Mouse (Mus musculus): Measurements from ENCODE around the gene Cttnbp2.

The Cttnbp2 gene

DNA sequence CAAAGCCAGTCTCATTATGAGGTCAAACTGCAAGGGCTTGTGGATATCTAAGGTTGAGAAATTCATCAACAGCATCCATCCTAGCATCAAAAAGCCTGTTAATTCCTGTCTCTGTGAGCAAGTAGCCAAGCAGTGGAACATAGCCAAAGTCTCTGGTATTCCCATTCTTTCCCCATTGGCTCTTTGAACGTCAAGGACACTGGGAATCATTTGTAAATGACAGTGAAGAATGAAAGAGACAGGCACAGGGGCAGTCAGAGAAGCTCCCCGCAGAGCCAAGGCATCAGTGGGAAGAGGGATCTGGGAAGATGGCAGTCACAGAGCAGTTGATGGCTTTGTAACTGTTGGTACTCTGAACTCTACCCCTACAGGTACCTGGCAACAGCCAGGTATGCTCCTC, 46.9 kb downstream of the Cttnbp2 start:
- CTCF ChIA-PET, result no interaction called here

DNA sequence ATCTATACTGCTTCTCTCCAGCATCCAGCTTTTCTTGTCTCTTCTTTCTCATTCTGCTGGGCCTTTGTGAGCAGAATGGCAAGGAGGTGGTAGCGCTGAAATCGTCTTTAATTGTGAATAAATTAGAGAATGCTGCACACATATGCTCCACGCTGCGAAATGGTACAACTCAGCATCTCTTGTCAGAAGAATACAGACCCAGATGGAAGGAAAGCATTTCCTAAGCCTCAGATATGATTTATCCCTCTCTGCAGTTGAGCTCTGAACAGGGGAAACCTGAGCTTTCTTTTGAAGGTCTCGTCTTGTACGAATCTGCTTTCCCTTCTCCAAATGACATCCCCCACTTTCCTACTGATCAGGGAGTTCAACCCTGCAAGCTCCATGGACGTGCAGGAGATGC, 48.4 kb downstream of the Cttnbp2 start:
- CTCF ChIA-PET, result no interaction called here

DNA sequence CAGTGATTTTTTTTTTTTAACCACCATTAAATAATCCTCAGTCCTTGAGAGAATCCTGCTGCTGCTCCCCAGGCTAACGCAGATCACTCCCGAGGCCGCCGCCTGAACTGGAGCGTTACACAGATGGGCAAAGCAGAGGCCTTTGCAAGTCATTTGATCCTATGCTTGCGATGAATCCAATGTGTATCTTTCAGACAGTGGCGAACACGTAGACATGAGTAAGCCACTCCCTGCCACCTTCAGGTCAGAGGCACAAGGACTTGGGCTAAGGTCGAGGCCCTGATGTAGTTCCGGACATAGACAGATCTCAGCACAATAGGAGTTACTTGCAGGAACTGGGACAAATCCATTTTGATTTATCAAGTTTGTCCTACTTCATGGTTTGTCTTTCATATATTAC, 49.0 kb downstream of the Cttnbp2 start:
- CTCF ChIA-PET, result no interaction called here

DNA sequence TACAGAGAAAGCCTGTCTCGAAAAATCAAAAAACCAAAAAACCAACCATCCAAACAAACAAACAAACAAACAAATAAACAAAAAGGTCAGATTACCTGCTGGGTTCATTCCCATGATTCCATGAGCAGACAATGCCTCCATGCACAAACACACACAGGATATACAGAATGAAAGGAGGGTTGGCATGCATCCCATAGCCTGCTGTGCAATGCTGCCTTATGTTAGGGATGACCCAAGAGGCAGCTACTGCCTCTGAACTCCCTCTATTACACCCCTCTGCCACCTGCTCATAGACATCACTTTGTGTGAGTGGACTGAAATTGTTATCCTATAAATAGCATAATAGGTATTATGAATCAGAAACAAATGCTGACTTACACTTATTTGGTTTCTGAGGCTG, 55.0 kb downstream of the Cttnbp2 start:
- CTCF ChIA-PET, result interaction anchor here (0.7 kb wide), 1 partner anchor 26 kb away, joined by 7 read pairs; no protein-coding TSS in a partner anchor

DNA sequence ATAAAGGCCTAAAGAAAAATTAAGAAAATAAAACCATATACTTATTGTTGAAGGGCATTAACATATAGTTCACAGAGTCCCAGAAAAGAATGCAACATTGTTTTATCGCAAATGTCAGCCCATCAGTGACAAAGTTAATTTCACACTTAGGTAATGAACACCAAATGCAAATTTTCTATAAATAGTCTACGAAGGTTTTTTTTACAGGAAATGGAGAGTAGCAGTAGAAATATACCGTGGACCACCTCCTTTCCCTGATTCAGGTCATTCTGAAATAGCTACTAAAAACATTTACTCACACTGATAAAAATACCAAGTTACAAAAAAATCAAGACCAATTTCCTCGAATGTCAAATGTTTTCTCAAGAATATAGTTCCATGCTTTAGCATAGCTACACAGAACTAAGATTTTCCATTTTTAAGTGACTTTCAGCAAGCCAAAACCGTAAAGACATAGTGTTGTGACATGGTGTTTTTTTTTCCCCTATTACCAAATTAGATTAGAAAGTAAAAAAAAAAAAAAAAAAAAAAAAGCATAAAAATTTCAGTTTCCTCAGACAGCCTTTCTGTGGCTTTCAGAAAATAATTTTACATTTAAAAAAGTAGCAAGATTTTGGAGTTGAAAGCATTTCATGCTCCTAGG, 64.0 kb downstream of the Cttnbp2 start:
- CTCF ChIA-PET, result no interaction called here

DNA sequence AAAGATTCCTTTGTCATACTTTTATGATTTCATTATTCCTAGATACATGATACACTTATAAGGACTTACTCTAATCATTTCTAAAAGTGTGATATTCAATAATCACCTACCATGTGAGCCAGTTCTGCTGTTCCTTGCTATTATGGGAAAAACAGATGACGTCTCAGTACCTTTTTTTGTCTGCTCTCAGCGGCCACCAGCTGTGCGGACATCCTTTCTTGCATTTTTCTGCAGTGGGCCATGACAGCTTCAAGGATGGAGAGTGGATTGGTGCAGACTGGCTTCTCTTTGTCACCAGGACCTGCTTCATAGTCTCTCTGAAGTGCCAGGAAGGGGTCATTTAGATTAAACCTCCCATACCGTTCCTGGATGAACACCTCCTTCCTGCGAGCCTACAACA, 66.6 kb downstream of the Cttnbp2 start:
- CTCF ChIA-PET, result no interaction called here

DNA sequence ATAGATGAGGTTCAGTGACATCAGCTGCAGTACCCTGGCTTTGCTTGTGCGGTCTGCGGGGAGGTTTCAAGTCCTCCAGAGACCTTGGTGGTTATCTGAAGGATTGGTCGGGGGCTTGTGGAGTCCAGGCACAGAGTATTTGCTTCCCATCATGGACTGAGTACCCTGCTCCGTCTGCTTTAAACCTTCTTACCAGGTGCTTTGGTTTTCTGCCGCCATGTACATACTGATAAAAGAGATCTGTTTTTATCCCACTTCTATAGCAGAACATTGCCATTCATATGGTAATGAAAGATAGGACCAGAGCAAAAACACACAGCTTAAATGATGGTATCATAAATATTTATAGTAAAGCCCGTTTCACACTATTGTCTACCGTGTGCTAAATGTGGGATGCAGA, 67.7 kb downstream of the Cttnbp2 start:
- CTCF ChIA-PET, result no interaction called here

DNA sequence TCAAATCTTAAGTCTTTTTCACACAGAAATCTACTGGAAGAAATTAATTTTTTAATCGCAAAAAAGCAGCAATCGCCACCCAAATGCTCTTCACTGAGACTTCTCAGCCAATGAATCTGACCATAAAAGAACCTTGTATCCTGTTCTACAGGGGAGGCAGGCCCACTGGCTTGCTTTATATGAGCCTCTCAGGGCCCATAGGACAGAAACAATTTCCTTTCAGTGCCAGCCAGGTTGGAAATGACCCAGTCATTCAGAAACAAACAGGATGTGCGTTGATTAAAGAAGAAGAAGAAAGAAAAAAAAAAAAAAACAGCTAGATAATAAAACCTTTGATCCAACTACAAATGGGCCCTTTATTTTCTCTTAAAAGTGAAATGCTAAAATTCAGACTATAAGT, 68.3 kb downstream of the Cttnbp2 start:
- CTCF ChIA-PET, result no interaction called here

DNA sequence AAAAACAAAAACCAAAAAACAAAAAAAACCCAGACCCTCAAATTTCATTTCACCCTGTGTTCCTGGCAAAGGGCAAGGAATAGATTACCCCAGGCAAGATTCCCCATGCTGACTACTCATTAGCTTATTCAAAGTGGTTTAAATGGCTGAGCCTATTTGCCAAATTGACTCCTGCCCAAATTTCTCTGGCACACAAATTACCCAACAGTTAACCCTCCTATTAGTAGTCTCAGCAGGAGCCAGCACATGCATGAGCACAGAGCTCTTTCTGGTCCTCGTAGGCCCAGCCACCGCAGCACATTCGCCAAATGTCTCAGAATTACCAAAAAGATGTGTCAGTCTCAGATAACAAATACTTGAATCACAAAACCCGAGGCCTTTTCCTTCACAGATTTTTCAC, 68.9 kb downstream of the Cttnbp2 start:
- CTCF ChIA-PET, result no interaction called here

DNA sequence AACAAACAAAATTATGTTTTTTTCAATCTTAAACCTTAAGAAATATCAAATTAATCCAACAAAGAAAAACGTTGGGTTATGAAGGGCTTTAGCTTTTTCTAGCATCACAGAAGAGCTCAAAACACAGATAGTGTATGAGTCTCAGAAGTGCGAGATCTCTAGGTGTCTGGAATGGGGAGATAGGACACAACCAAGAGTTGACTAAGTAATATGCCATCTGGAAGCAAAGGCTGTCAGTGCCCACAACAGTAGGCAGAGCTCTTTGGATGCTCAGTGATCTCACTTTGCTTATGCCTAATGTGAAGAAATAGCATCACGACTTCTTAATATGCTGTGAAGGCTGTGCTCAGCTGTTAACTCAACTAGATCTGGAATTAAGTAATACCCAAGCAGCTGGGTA, 72.3 kb downstream of the Cttnbp2 start:
- CTCF ChIA-PET, result no interaction called here

DNA sequence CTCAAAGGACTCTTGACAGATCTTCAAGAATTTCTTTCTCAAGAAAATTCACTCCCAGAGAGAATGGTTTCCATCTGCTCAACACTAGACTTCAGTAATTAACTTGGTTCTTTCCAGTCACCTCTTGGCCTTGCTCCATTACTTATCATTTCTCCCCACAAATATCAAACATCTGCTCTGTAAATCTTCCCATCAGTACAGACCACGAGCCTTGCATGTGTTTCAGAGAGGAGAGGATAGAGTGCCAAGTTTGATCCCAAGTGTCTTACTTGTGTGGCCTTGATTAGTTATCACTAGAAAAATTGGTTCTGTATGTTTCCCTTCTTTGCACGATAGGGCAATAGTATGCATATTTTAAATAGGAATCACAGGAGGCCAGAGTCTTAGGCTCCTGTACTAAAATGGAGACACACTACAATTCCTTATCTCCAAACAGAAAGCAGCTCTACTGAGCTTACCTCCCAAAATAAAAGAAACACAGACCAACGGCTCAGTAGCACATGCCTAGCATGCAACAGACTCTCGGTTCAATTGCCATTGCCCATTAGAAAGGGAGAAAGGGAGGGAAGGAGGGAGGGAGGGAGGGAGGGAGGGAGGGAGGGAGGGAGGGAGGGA, 73.6 kb downstream of the Cttnbp2 start:
- CTCF ChIA-PET, result no interaction called here

DNA sequence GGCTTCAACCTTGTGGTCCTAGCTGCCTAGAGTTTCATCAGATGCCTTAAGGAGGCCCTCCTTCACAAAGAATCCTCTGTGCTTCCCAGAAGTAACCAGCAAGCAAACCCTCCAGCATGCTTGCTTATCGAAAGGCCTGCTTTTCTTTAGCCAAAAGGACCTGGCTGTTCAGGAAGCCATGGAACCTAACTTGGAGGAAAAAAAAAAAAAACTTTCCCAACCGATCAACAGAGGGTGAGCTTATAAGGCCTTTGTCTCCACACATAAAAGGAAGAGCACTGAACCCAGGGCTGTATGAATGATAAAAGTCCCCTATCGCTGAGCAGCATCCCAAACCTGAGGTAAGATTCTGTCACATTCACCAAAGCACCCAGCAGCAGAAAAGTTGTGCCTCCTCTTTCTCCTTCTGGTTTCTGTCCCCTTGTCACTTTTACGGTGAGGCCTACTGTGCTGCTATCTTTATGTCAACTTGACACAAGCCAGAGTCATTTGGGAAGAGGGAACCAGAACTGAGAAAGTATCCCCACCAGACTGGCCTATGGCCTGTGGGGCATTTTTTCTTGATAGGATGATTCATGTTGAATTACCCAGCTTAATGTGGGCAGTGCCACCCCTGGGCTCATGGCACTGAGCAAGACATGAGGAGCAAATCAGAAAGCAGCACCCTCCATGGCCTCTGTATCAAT, 78.4 kb downstream of the Cttnbp2 start:
- CTCF ChIA-PET, result no interaction called here

DNA sequence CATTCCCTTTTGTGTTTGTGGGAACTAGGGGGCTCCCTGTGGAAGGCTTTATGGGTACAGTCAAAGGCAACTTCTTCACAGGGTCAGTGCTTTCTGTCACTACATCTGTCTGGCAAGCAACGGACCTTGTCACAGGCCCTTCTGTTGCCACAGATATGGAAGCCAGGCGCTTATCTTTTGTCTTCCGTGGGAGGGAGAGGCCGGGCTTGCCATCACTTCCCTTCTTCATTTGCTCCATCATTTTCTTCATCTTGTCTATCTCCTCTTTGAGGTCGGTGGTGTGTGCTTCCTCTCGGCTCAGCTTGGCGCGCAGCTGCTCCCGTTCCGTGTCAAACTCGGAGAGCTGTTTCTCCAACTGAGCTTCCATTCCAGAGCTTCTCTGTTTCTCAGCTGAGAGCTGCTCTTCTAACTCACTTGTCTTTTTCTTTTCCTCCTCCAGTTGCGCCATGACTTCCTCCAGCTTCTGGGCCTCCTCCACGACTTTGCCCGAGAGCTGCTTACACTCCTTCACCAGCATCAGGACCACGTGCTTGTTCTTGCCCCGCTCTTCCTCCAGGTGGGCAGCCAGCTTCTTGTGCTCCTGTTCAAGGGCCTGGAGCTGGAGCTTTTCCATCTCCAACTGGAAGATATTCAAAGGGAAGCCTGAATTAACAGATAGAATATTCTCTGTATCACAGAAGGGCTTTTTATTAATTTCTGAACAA, 79.7 kb downstream of the Cttnbp2 start:
- CTCF ChIA-PET, result no interaction called here

DNA sequence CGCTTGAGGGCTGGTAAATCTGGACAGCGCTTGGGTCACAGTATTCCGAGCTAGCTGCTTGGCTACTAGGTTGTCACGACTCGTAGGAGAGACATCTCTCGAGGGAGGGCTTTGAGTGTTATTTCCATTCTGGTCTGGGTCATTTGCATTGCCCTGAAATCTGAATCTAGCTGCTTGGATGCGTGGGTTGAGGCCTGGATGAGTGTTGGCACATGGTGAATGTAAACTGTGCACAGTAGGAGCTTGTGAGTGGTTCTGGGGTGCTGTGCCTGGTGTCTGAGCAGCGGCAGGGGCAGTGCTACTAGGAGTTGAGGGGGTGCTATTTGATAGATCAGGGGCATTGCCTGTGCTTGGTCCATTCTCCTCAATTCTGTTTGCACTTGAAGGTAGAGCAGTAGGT, 80.3 kb downstream of the Cttnbp2 start:
- CTCF ChIA-PET, result no interaction called here

DNA sequence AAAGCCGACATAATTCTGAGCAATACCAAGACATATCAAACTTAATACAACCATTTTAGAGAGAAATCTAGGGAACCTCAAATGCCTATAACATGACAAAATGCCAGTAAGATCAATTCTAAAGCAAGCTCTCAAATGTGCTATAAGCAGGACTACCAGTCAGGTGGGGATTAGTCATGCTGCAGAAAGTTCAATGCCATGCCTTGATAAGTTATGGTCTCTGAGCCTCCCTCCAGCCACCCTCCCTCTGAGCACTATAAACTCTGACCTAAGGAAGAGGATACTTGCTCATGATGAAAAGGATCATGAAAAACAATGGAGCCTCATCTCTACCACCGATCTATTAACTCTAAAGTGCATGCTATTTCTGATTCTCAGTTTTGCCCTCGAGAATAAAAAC, 82.3 kb downstream of the Cttnbp2 start:
- CTCF ChIA-PET, result no interaction called here

DNA sequence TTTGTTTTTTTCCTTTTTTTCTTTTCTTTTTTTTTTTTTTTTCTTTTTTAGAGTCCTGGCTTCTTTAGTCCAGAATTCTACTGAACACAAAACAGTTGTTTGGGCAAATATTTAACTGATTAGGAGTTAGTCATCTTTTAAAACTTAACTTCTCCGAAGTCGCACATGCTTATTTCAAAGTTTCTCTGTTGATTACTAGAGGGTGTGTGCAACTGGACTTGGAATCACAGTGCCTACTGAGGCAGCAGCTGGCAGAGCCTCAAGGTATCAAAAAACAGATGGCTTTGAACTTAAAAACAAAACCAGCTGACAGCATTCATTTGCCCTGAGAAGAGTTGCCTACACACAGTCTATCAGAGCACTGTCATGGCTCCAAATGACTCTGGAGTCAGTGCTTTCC, 82.8 kb downstream of the Cttnbp2 start:
- CTCF ChIA-PET, result no interaction called here

DNA sequence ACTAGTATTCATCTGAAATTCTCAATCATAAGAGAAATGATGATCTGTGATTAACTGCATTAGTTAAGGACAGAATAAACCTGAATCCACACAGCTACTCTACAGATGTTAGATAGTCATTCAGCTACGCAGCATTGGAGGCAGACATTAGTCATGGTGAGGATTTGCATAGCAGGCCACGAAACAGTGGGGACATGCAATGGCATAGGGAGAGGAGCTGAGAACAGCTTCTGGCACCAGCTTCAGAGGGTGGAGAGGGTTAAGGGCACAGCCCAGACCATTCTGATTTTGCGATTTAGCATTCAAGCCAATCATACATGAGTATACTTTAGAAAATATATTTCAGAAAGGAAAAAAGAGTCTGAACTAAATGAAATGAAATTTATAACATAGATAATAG, 84.6 kb downstream of the Cttnbp2 start:
- CTCF ChIA-PET, result no interaction called here

DNA sequence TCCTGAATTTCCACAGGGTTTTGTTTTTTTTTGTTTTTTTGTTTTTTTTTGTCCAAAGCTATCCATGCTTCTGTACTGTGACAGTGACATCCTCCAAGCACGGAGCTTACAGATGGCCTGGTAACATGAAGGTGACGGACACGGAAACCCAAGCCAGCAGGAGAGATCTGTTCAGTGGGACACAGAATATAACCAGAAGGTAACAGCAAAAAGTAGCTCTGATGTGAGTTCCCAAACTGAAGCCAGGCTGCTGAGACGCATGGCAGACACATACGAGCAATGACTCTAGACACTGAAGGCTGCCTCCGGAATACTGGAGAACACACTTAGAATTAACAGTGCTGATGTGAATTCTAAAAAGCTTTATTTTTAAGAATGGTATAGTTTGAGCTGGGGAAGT, 89.8 kb downstream of the Cttnbp2 start:
- CTCF ChIA-PET, result no interaction called here

DNA sequence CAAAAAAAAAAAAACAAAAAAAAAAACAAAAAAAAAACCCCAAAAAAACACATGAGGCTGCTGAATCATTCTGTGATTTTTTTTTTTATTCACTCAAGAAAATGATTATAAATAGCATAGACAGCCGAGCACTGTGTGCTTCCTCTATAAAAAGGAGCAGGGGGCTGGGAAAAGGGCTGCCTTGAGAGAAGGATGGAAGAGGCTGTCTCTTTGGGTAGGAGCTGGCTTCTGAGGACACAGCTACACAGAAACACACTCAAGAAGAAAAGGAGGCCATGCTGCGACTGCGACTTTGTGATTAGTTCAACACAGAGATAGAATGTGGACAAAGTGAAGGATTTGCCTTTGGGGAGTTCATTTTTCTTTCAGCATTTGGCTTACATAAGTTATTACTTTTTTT, 90.3 kb downstream of the Cttnbp2 start:
- CTCF ChIA-PET, result no interaction called here

DNA sequence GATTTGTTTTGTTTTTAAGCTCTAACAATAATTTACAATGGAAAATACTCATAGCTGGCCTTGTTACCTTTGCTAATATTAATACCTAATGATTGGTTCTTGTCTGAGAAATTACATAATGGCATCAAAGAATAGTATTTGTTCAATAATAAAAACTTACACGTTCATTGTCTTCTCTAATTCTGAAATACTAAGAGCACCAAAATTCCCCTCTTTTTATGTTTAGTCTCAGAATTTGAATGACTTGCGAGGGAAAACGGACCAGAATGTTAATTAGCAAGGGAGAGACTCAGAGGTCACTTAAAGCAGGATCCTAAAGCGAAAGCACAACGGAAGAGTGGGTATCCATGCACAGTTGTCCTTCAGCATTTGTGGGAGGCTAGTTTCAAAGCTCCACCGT, 91.5 kb downstream of the Cttnbp2 start:
- CTCF ChIA-PET, result no interaction called here

DNA sequence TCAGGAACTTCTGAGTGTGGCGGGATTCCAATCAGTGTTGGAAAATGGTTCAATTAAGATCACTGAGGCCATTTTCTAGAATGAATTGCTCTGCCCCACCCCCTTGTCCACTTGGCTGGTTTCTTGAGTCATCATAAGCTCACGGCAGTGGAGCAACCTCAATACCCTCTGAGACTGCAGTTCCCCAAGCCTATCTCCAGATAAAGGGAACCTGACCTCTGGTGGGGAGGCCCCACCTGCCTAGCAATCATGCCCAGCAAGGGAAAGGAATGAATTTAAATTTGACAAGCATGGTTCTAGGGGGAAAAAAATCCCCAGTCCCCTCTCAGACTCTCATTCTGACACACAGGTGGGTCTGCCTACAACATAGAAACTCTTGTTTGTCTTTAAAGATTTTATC, 93.1 kb downstream of the Cttnbp2 start:
- CTCF ChIA-PET, result no interaction called here

DNA sequence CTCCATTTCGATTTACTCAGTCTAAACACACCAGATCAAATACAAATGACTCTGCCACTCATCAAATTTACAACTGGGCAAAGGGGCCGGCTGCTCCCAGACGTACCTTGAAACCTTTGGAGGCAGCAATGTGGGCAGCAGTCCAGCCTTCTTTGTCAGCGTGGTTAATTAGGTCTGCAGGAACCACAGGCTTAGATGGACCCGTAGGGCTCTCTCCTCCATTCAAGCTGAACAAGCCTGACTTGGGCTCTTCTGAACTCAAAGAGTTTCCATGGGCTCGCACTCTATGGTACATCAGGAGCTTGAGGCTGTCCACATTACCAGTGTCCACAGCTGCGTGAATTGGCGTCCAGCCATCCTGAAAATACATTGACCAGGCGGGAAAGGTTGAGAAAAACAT, 94.0 kb downstream of the Cttnbp2 start:
- CTCF ChIA-PET, result interaction anchor here (0.5 kb wide), 1 partner anchor 137 kb away, joined by 3 read pairs; no protein-coding TSS in a partner anchor

DNA sequence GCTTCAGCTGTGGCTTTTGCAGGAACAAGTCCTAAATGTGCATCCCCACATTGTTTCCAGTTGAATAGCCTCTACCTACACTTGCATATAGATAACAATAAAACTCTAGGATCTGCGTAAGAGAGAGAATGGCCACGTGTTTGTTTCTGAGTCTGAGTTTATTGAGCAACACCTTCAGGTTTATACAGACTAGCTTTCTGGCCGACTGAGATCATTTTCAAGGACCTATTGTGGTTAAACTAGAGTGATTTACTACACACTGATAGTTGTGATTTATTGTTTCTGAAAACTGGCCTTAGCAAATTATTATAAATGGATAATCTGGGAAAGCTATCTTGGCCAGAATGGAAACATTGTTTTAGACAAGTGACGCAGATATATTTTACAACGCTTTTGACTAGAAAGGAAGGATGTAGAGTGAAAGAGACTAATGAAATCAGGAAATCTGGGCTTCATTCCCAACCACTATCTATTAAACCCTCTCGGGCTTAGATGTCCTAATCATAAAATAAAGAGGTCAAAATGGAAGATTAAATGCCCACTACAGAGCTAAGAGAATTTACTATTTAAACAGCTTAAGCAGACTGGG, 96.7 kb downstream of the Cttnbp2 start:
- CTCF ChIA-PET, result no interaction called here
